Comparison of ENCODE assay signal across 7 mouse cellular contexts in the genomic region with DNA sequence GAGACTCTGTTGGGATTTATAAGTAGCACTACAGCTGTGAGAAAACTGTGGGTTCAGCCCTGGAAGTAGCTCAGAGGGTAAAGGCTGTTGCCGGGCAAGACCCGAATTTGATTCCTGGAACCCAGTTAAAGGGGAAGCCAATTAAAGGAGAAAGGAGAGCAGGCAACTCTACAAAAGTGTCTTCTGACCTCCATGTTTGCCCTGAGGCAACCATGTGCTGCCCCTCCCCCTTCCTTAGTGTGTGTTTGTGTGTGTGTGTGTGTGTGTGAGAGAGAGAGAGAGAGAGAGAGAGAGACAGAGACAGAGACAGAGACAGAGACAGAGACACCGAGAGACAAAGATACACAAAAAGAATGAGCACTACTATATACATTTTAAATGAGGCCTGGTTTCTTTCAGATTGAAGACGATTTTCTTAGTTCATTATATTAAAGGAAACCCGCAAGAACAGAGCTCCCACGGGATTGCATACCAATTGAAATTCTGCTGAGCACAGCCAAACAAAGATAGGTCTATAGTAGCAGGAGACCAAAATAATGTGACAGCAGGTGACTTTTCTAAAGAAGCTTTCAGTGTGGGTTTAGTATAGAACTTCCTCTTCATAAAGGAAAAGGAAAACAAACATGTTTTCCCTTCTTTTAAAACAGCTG. TPM values are rescaled to one million over a fixed set of nuclear protein-coding genes. Genes with fewer than 3 reads are reported as not detected.
A peak's percentile ranks its signal among the peaks of the same experiment; 100 is the strongest.
DNase-seq lines count a peak whose midpoint lies in the region; ATAC-seq and TF ChIP-seq lines count a peak whose summit lies in the region.

No protein-coding gene starts in this region.

- no peaks in the 10 kb centered on the region for H3K27me3 ChIP-seq in CH12.LX (replicated peaks)
- no peaks in the 10 kb centered on the region for H3K27me3 ChIP-seq in heart, embryonic 15.5 days
- no peaks in the 10 kb centered on the region for H3K27me3 ChIP-seq in neural tube, embryonic 11.5 days (ENCODE audit: control insufficient read depth, insufficient read depth, low read length)

- no peak overlapping the region for H3K4me3 ChIP-seq in CH12.LX (replicated peaks in 1 of 3; ENCODE audit: low read depth in 2 of 3, low read length in 2 of 3, poor library complexity in 1 of 3)
- peak overlapping the region; percentile 48 for H3K4me3 ChIP-seq in heart, embryonic 15.5 days
- peak overlapping the region; percentile 19; the same call in 1 of the 2 replicates for H3K4me3 ChIP-seq in neural tube, embryonic 11.5 days (ENCODE audit: low read depth, low read length)

- intact Hi-C loops in left cerebral cortex, postnatal 36 days (cut with DNase I): loop anchor here (5.0 kb wide), 1 partner anchor 43 kb away; no protein-coding TSS in a partner anchor

- H3K27ac ChIP-seq in CH12.LX (ENCODE audit: insufficient read depth, low read depth): no peak overlapping the region
- H3K27ac ChIP-seq in heart, embryonic 15.5 days: peak overlapping the region; percentile 91
- 0 out of 2 replicates have a peak overlapping the region, but pooled peaks have one; percentile 35 for H3K27ac ChIP-seq in neural tube, embryonic 11.5 days (ENCODE audit: low read depth, low read length)

- dilution Hi-C loops in CH12.LX (cut with MboI; ENCODE audit: extremely low pct_ligation_motif_present, extremely low pct_unique_long_range_greater_than_20kb, low sequenced_read_pairs): no loop called here

- TF ChIP-seq POLR2A in CH12.LX (IDR thresholded peaks at IDR 0.05; ENCODE audit: low read depth, low read length): no peak

- no peak for TF ChIP-seq EP300 in CH12.LX (IDR thresholded peaks at IDR 0.05; ENCODE audit: low read length)

- no peaks in the 10 kb centered on the region for H3K79me2 ChIP-seq in CH12.LX (replicated peaks; ENCODE audit: control insufficient read depth, extremely low read depth, insufficient read depth, poor library complexity, severe bottlenecking)

- peaks cover 0 to 22% of the 10 kb centered on the region in 2 experiments; a peak in 2 of 4 replicates for H3K4me1 ChIP-seq in CH12.LX (ENCODE audit: control insufficient read depth in 1 of 2, insufficient read depth in 2 of 2)
- H3K4me1 ChIP-seq in heart, embryonic 15.5 days (replicated peaks): peaks cover 13% of the 10 kb centered on the region; the same call in 1 of the 2 replicates
- H3K4me1 ChIP-seq in neural tube, embryonic 11.5 days (ENCODE audit: control insufficient read depth, insufficient read depth, low read length): no peaks in the 10 kb centered on the region

- H3K36me3 ChIP-seq in CH12.LX (replicated peaks in 1 of 2; ENCODE audit: control insufficient read depth in 1 of 2, insufficient read depth in 1 of 2, low read length in 1 of 2): no peaks in the 10 kb centered on the region
- no peaks in the 10 kb centered on the region for H3K36me3 ChIP-seq in heart, embryonic 15.5 days
- H3K36me3 ChIP-seq in neural tube, embryonic 11.5 days (ENCODE audit: control insufficient read depth, insufficient read depth, low read length): no peaks in the 10 kb centered on the region

- no peak; the same call in 1 of the 2 replicates for ATAC-seq in heart, embryonic 15.5 days (replicated peaks; ENCODE audit: insufficient number of reproducible peaks, insufficient read depth, low FRiP score, low read depth)
- ATAC-seq in neural tube, embryonic 11.5 days (ENCODE audit: insufficient read depth, low FRiP score, low TSS enrichment): peak; percentile 39; the same call in 1 of the 2 replicates

- no peak for TF ChIP-seq RAD21 in CH12.LX (IDR thresholded peaks at IDR 0.05; ENCODE audit: low read depth, low read length)

- in situ Hi-C loops in CH12.LX (cut with MboI; ENCODE audit: low pct_ligation_motif_present, low pct_unique_long_range_greater_than_20kb, low sequenced_read_pairs): no loop called here

- no peak overlapping the region for H3K9ac ChIP-seq in CH12.LX (ENCODE audit: insufficient read depth, low read depth)
- 0 out of 2 replicates have a peak overlapping the region, but pooled peaks have one; percentile 43 for H3K9ac ChIP-seq in heart, embryonic 15.5 days
- H3K9ac ChIP-seq in neural tube, embryonic 11.5 days (ENCODE audit: low read length): no peak overlapping the region; the same call in 1 of the 2 replicates

- no peak for TF ChIP-seq CTCF in CH12.LX (conservative IDR thresholded peaks at IDR 0.05 in 1 of 2, IDR thresholded peaks at IDR 0.05 in 1 of 2; ENCODE audit: low read depth in 2 of 2, low read length in 2 of 2)

- DNase-seq in CH12.LX (ENCODE audit: extremely low read depth) (no peak), adipocyte (ENCODE audit: low spot score) (peak; percentile 91)
- DNase-seq in kidney, postnatal 25 days: peak; percentile 52 to 65
- no peak for DNase-seq in neural tube, embryonic 11.5 days (ENCODE audit: low spot score)
- no peak for DNase-seq in frontal cortex, postnatal 14 days (ENCODE audit: low spot score in 2 of 2)
- DNase-seq in left cerebral cortex, postnatal 36 days (ENCODE audit: low spot score in 2 of 2): no peak

- no peak overlapping the region for H3K4me2 ChIP-seq in CH12.LX (ENCODE audit: insufficient read depth, low read depth, poor library complexity, severe bottlenecking)
- H3K4me2 ChIP-seq in heart, embryonic 15.5 days: peak overlapping the region; percentile 68
- H3K4me2 ChIP-seq in neural tube, embryonic 11.5 days (ENCODE audit: low read depth): peak overlapping the region; percentile 40; the same call in 1 of the 2 replicates

- no peaks in the 10 kb centered on the region for H3K9me3 ChIP-seq in CH12.LX (replicated peaks; ENCODE audit: low read length)
- H3K9me3 ChIP-seq in heart, embryonic 15.5 days (replicated peaks): no peaks in the 10 kb centered on the region
- no peaks in the 10 kb centered on the region for H3K9me3 ChIP-seq in neural tube, embryonic 11.5 days (ENCODE audit: control insufficient read depth, low read length)

- 36% methylated on average over 6 of the region's 6 CpGs for WGBS in heart, embryonic 15.5 days
- WGBS in neural tube, embryonic 11.5 days: 21% methylated on average over 6 of the region's 6 CpGs

TF ChIP-seq in CH12.LX, 34 proteins besides CTCF, POLR2A, EP300 and RAD21:
- TF ChIP-seq MAFK (IDR thresholded peaks at IDR 0.05; ENCODE audit: insufficient replicate concordance, low read length): 0 out of 2 replicates have a peak, but pooled peaks have one; percentile 14
- no peak for TF ChIP-seq ZNF384 (IDR thresholded peaks at IDR 0.05; ENCODE audit: low read depth, low read length)
TF ChIP-seq in CH12.LX: peak in this region for 1.

RNA-seq across cellular contexts. Expression of a gene that starts 1.8 kb away (rescaled TPM):
- total RNA-seq in CH12.LX (2012; rRNA removed): 2.6 and 3.3 TPM in 2 replicates
- total RNA-seq in CH12.LX (2014; rRNA removed): 16.5 and 17.6 TPM in 2 replicates
- polyA plus RNA-seq in CH12.LX (2012; ENCODE audit: insufficient read length, low read depth): 6.3 and 7.3 TPM in 2 replicates
- polyA plus RNA-seq in heart, embryonic 15.5 days (2015; fragmentation: Nextera tagmentation; extraction: Ambion mirVana): 162 and 165 TPM in 2 replicates
- 91.8 and 92.2 TPM in 2 replicates for polyA plus RNA-seq in neural tube, embryonic 11.5 days (2014; fragmentation: Nextera tagmentation; extraction: Ambion mirVana)
- total RNA-seq in left cerebral cortex, postnatal 36 days (2021): 100 to 1,000 TPM; 300 to 351 TPM

RNA-seq across cellular contexts. Expression of a gene that starts 33.2 kb away (rescaled TPM):
- total RNA-seq in CH12.LX (2012; rRNA removed): 0.08 TPM in 1 of 2 replicates, not detected in the other
- total RNA-seq in CH12.LX (2014; rRNA removed): not detected in 2 replicates
- 0.42 and 0.99 TPM in 2 replicates for polyA plus RNA-seq in CH12.LX (2012; ENCODE audit: insufficient read length, low read depth)
- 0.20 and 0.25 TPM in 2 replicates for polyA plus RNA-seq in heart, embryonic 15.5 days (2015; fragmentation: Nextera tagmentation; extraction: Ambion mirVana)
- not detected in 2 replicates for polyA plus RNA-seq in neural tube, embryonic 11.5 days (2014; fragmentation: Nextera tagmentation; extraction: Ambion mirVana)
- not detected for total RNA-seq in left cerebral cortex, postnatal 36 days (2021)

Comparison
In these comparisons a context has a peak if more than half of its experiments do, and no peak if none do; other contexts are left out.
1. DNase-seq: peak in adipocyte (single experiment) and kidney, postnatal 25 days (2 of 2); none in CH12.LX (single experiment), neural tube, embryonic 11.5 days (single experiment), frontal cortex, postnatal 14 days (0 of 2) and left cerebral cortex, postnatal 36 days (0 of 2).
2. H3K4me3 ChIP-seq: peak in heart, embryonic 15.5 days (single experiment) and neural tube, embryonic 11.5 days (single experiment); none in CH12.LX (0 of 3).
3. RNA of a gene that starts 1.8 kb away (polyA plus RNA-seq): 162 to 165 TPM in heart, embryonic 15.5 days and 91.8 to 92.2 TPM in neural tube, embryonic 11.5 days; 6.3 to 7.3 TPM in CH12.LX; every median in the first group is over 10 times any median in the second.